Mouse (Mus musculus): Measurements from ENCODE around the gene Srl. TPM values are rescaled to one million over a fixed set of nuclear protein-coding genes. Genes with fewer than 3 reads are reported as not detected.

Gene Srl
- polyA plus RNA-seq, 1 experiment = 11.4 TPM

DNA sequence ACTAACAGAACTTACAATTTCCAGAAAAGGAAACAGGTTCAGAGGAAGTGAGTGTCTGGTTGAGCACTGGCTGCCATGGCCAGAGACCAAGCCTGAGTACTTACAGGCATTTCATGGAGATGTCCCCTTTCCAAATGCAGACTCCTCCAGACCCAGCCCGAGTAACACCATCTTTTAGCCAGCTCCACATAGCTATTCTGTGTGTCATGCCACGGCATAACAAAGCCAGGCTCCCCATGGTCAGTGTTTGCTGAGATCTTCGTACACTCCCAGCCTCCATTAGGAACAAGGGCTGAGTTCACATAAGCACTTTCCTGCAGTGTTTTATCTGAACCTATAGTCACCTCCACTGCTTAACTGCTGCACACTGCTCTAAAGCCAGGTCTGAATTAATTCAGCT lies 1.6 kb upstream of the Srl start:
- no peak overlapping the region for H3ac ChIP-seq (ENCODE audit: control insufficient read depth, insufficient read length, low read depth)
- H3K79me2 ChIP-seq (ENCODE audit: control insufficient read depth, insufficient read depth) = peaks cover 14% of the 10 kb centered on the region
- H3K36me3 ChIP-seq (ENCODE audit: control insufficient read depth, insufficient read depth) = peaks cover 26% of the 10 kb centered on the region
- H3K27me3 ChIP-seq (ENCODE audit: control insufficient read depth, insufficient read depth, insufficient read length) = no peaks in the 10 kb centered on the region
- TF ChIP-seq MYOD1 (IDR thresholded peaks at IDR 0.05; ENCODE audit: control insufficient read depth, insufficient read length, low read depth) = no peak
- TF ChIP-seq CTCF (IDR thresholded peaks at IDR 0.05; ENCODE audit: control insufficient read depth, insufficient read depth, insufficient read length) = no peak
- no peak for TF ChIP-seq MAX (IDR thresholded peaks at IDR 0.05)
- TF ChIP-seq MYOG (IDR thresholded peaks at IDR 0.05; ENCODE audit: control insufficient read depth, extremely low read depth, insufficient read length) = no peak
- no peak for TF ChIP-seq USF1 (IDR thresholded peaks at IDR 0.05; ENCODE audit: low read depth)
- no peak for TF ChIP-seq FOSL1 (IDR thresholded peaks at IDR 0.05; ENCODE audit: insufficient read depth, low read length, poor library complexity, severe bottlenecking)
- peaks cover 5% of the 10 kb centered on the region for H3K79me3 ChIP-seq (ENCODE audit: low read depth)
- no peak overlapping the region for H3K4me3 ChIP-seq (ENCODE audit: insufficient read depth, poor library complexity, severe bottlenecking)

DNA sequence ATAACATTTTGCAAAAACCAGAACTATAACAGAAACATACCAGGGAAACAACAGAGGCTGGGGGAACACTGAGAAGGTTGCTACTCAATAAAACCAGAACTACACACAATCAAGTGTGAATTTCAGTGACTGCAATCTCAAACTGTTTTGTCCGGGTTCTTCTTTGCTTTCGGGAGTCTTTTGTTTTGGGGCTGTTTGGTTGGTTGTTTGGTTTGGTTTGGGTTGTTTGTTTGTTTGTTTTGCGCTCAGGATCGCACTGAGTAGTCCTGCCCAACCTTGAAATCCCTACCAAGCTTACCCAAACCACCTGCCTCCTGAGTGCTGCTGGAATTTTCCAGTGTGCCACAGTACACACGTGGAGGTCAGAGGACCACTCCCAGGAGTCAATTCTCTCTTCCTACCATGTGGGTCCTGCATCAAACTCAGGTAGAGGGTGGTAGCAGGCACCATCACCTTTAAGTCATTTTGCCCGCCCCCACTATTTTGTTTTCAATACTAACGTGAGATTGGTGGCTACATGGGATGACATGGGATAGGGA lies 689 bp upstream of the Srl start:
- H3K79me2 ChIP-seq (ENCODE audit: control insufficient read depth, insufficient read depth) = peaks cover 14% of the 10 kb centered on the region
- TF ChIP-seq CTCF (IDR thresholded peaks at IDR 0.05; ENCODE audit: control insufficient read depth, insufficient read depth, insufficient read length) (no peak), MYOD1 (IDR thresholded peaks at IDR 0.05; ENCODE audit: control insufficient read depth, insufficient read length, low read depth) (no peak), FOSL1 (IDR thresholded peaks at IDR 0.05; ENCODE audit: insufficient read depth, low read length, poor library complexity, severe bottlenecking) (no peak), CEBPB (IDR thresholded peaks at IDR 0.05; ENCODE audit: low read depth) (no peak), MAX (IDR thresholded peaks at IDR 0.05) (no peak), MYOG (IDR thresholded peaks at IDR 0.05; ENCODE audit: control insufficient read depth, extremely low read depth, insufficient read length) (no peak), USF1 (IDR thresholded peaks at IDR 0.05; ENCODE audit: low read depth) (no peak)
- H3K4me3 ChIP-seq (ENCODE audit: insufficient read depth, poor library complexity, severe bottlenecking) = no peak overlapping the region

DNA sequence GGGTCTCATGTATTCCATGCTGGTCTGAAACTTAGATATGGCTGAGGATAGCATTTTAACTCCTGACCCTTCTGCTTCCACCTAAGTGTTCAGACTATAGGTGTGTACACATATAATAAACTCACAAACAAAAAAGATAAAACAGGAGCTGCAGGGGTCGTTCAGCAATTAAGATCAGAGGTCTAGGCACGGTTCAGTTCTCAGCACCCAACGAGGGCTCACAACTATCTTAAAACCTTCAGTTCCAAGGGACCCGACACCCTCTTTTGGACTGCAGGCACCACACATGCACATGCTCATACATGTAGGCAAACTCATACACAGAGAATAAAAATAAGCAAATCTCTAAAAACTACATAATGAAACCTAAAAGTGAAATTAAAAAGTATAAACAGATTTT lies 583 bp downstream of the Srl start:
- Histone ChIP-seq H3K36me3 (ENCODE audit: control insufficient read depth, insufficient read depth) (peaks cover 13% of the 10 kb centered on the region), H3K79me2 (ENCODE audit: control insufficient read depth, insufficient read depth) (peaks cover 24% of the 10 kb centered on the region), H3K79me3 (ENCODE audit: low read depth) (peaks cover 7% of the 10 kb centered on the region), H3K4me3 (ENCODE audit: insufficient read depth, poor library complexity, severe bottlenecking) (peak overlapping the region; percentile 35), H3ac (ENCODE audit: control insufficient read depth, insufficient read length, low read depth) (no peak overlapping the region), H3K27me3 (ENCODE audit: control insufficient read depth, insufficient read depth, insufficient read length) (no peaks in the 10 kb centered on the region)
- TF ChIP-seq MYOD1 (IDR thresholded peaks at IDR 0.05; ENCODE audit: control insufficient read depth, insufficient read length, low read depth) = no peak
- TF ChIP-seq CEBPB (IDR thresholded peaks at IDR 0.05; ENCODE audit: low read depth) = no peak
- TF ChIP-seq MYOG (IDR thresholded peaks at IDR 0.05; ENCODE audit: control insufficient read depth, extremely low read depth, insufficient read length) = no peak
- TF ChIP-seq MAX (IDR thresholded peaks at IDR 0.05) = no peak
- no peak for TF ChIP-seq CTCF (IDR thresholded peaks at IDR 0.05; ENCODE audit: control insufficient read depth, insufficient read depth, insufficient read length)
- no peak for TF ChIP-seq FOSL1 (IDR thresholded peaks at IDR 0.05; ENCODE audit: insufficient read depth, low read length, poor library complexity, severe bottlenecking)
- TF ChIP-seq USF1 (IDR thresholded peaks at IDR 0.05; ENCODE audit: low read depth) = no peak

More for the DNA sequence above, 689 bp upstream of the Srl start:
- peaks cover 24% of the 10 kb centered on the region for H3K36me3 ChIP-seq (ENCODE audit: control insufficient read depth, insufficient read depth)
- H3K79me3 ChIP-seq (ENCODE audit: low read depth) = peaks cover 5% of the 10 kb centered on the region
- no peaks in the 10 kb centered on the region for H3K27me3 ChIP-seq (ENCODE audit: control insufficient read depth, insufficient read depth, insufficient read length)
- no peak overlapping the region for H3ac ChIP-seq (ENCODE audit: control insufficient read depth, insufficient read length, low read depth)

DNA sequence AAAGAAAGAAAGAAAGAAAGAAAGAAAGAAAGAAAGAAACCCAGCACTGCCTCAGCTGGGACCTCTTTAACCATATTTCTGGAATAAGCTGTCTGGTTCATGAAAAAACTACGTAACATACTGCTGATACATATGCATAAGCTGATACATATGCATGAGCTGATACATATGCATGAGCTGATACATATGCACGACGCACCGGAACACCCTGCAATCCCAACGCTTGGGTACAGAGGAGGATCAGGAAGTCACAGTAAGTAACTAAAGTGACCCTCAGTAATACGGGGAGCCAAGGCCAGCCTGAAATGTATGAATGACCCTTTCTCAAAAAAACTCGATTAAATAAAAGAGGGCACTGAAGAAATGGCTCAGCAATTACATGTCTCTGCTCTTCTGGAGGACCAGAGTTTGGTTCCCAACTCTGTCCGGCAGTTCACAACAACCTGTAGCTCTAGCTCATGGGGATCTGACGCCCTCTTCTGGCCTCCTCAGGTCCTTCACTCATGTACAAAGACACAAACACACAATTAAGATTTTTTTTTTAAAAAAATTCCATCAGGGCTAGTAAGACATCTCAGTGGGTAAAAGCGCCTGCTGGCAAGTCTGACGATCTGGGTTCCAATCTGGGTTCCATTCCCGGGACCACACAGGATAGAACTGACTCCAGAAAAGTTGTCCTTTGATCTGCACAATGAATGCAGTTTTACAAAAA lies 1.4 kb downstream of the Srl start:
- TF ChIP-seq CEBPB (IDR thresholded peaks at IDR 0.05; ENCODE audit: low read depth) = no peak
- TF ChIP-seq USF1 (IDR thresholded peaks at IDR 0.05; ENCODE audit: low read depth) = no peak
- TF ChIP-seq MYOD1 (IDR thresholded peaks at IDR 0.05; ENCODE audit: control insufficient read depth, insufficient read length, low read depth) = no peak
- TF ChIP-seq MYOG (IDR thresholded peaks at IDR 0.05; ENCODE audit: control insufficient read depth, extremely low read depth, insufficient read length) = no peak
- no peak for TF ChIP-seq MAX (IDR thresholded peaks at IDR 0.05)
- no peak for TF ChIP-seq CTCF (IDR thresholded peaks at IDR 0.05; ENCODE audit: control insufficient read depth, insufficient read depth, insufficient read length)
- TF ChIP-seq FOSL1 (IDR thresholded peaks at IDR 0.05; ENCODE audit: insufficient read depth, low read length, poor library complexity, severe bottlenecking) = no peak
- H3K79me3 ChIP-seq (ENCODE audit: low read depth) = peaks cover 8% of the 10 kb centered on the region
- peaks cover 28% of the 10 kb centered on the region for H3K79me2 ChIP-seq (ENCODE audit: control insufficient read depth, insufficient read depth)
- no peaks in the 10 kb centered on the region for H3K27me3 ChIP-seq (ENCODE audit: control insufficient read depth, insufficient read depth, insufficient read length)
- H3ac ChIP-seq (ENCODE audit: control insufficient read depth, insufficient read length, low read depth) = no peak overlapping the region
- no peak overlapping the region for H3K4me3 ChIP-seq (ENCODE audit: insufficient read depth, poor library complexity, severe bottlenecking)
- H3K36me3 ChIP-seq (ENCODE audit: control insufficient read depth, insufficient read depth) = peaks cover 5% of the 10 kb centered on the region

DNA sequence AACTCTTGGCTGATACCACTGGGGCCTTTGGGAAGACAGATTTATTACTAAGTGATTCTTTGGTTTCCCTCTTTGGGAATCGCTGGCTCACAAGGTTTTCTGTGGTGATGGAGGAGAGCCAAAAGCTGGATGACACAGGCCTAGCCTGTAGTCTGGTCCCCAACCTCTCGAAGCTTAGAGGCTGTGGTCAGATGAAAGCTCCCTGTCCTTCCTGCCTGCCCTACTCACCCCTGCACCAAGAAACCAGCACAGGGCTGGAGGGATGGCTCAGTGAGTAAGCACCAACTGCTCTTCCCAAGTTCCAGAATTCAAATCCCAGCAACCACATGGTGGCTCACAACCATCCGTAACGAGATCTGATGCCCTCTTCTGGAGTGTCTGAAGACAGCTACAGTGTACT lies 2.1 kb downstream of the Srl start:
- no peak for TF ChIP-seq MYOG (IDR thresholded peaks at IDR 0.05; ENCODE audit: control insufficient read depth, extremely low read depth, insufficient read length)
- TF ChIP-seq CEBPB (IDR thresholded peaks at IDR 0.05; ENCODE audit: low read depth) = no peak
- TF ChIP-seq CTCF (IDR thresholded peaks at IDR 0.05; ENCODE audit: control insufficient read depth, insufficient read depth, insufficient read length) = no peak
- no peak for TF ChIP-seq MYOD1 (IDR thresholded peaks at IDR 0.05; ENCODE audit: control insufficient read depth, insufficient read length, low read depth)
- TF ChIP-seq FOSL1 (IDR thresholded peaks at IDR 0.05; ENCODE audit: insufficient read depth, low read length, poor library complexity, severe bottlenecking) = no peak
- no peak for TF ChIP-seq MAX (IDR thresholded peaks at IDR 0.05)
- no peak for TF ChIP-seq USF1 (IDR thresholded peaks at IDR 0.05; ENCODE audit: low read depth)
- Histone ChIP-seq H3K79me2 (ENCODE audit: control insufficient read depth, insufficient read depth) (peaks cover 28% of the 10 kb centered on the region), H3K79me3 (ENCODE audit: low read depth) (peaks cover 8% of the 10 kb centered on the region)

More for the DNA sequence above, 2.1 kb downstream of the Srl start:
- Histone ChIP-seq H3K4me3 (ENCODE audit: insufficient read depth, poor library complexity, severe bottlenecking) (no peak overlapping the region), H3K36me3 (ENCODE audit: control insufficient read depth, insufficient read depth) (peaks cover 3% of the 10 kb centered on the region), H3ac (ENCODE audit: control insufficient read depth, insufficient read length, low read depth) (no peak overlapping the region), H3K27me3 (ENCODE audit: control insufficient read depth, insufficient read depth, insufficient read length) (no peaks in the 10 kb centered on the region)
